Mouse (Mus musculus) C2C12 (cell line): ENCODE data around the gene Wtap.

Experiments
- CEBPB ChIP-seq: IDR thresholded peaks from one replicate; pipeline ENCODE4 v1.6.1; 2011; ENCODE audit warnings: low read depth, mild to moderate bottlenecking, control low read depth, moderate library complexity
- CTCF ChIP-seq: IDR thresholded peaks from one replicate; pipeline ENCODE4 v1.5.1; 2011; ENCODE audit not compliant: control insufficient read depth, insufficient read depth, insufficient read length
- FOSL1 ChIP-seq: IDR thresholded peaks from one replicate; pipeline ENCODE4 v1.8.0; 2011; ENCODE audit warnings: mild to moderate bottlenecking, low read length; ENCODE audit not compliant: poor library complexity, insufficient read depth, severe bottlenecking
- MAX ChIP-seq: IDR thresholded peaks from one replicate; pipeline ENCODE4 v1.6.1; 2011; ENCODE audit warnings: mild to moderate bottlenecking, control low read depth
- MYOD1 ChIP-seq: IDR thresholded peaks from one replicate; pipeline ENCODE4 v1.6.1; 2011; ENCODE audit warnings: low read depth; ENCODE audit not compliant: control insufficient read depth, insufficient read length
- MYOG ChIP-seq: IDR thresholded peaks from one replicate; pipeline ENCODE4 v1.6.1; 2011; ENCODE audit not compliant: control insufficient read depth, insufficient read length; ENCODE audit errors: extremely low read depth
- USF1 ChIP-seq: IDR thresholded peaks from one replicate; pipeline ENCODE4 v1.6.1; 2011; ENCODE audit warnings: low read depth, mild to moderate bottlenecking, control low read depth, moderate library complexity

- TF ChIP-seq CTCF (no peak), CEBPB (no peak), USF1 (no peak), MAX (no peak), MYOD1 (no peak), MYOG (no peak), FOSL1 (no peak)
Observed at GRCm38 (mm10) chr17:12937412-12937970, 56.5 kb downstream of the Wtap start.
